Mouse (Mus musculus) 3134 (cell line): ENCODE results near the gene Aimp2.

Source experiments
- DNase-seq: peaks from one replicate; pipeline ENCODE4 v3.0.0-alpha.2; 2011; ENCODE audit warnings: low spot score; ENCODE audit not compliant: insufficient read length; ENCODE audit errors: extremely low read depth

Aimp2 gene

GRCm38 (mm10) chr5:143909417-143910400 is at the start of gene Aimp2, which contains the start of gene Pms2:
TSS of gene Aimp2 (minus strand) at chr5:143909847.
TSS of gene Pms2 (plus strand) at chr5:143909964.
- DNase-seq, result peak; percentile 94

DNA sequence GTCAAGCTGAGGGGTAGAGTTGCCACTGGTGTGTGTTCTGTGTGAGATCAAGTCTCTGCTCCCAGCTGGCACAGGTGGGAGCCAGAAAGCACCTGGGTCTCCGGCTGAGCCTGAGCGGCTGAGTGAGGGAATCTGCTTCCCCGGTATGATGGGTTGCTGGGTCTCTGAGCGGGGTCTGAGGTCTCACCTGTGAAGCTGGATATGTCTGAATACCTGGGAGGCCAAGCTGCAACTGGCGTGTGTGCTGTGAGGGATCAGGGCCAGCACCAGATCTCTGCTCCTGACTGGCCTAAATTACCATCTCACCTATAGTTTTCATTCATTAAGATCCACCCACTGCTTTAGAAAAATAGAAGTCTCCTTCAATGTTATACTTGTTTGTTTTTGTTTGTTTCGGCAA is 47.5 kb upstream of the Aimp2 start:
- no peak for DNase-seq

DNA sequence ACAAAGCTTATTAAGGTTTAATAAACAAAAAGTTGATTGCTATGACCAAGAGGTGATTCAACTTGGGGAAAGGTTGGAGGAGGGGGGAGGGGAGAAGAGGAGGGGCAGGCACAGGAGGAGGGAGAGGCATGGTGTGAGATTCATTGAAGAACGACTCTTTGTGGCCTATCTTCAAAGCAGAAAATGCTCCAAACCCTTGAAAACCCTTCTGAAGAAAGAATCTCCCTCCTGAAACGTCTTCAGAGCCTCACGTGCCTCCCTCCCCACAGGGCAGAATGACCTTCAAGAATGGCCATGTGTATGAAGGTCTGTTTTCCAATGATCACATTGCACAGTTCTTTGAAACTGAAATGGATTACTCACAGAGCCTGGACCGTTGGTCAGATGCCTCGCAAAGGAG is 40.4 kb upstream of the Aimp2 start:
- no peak for DNase-seq

GRCm38 (mm10) chr5:143948361-143948760 is 38.7 kb upstream of the Aimp2 start:
- DNase-seq, result no peak

- DNase-seq, result no peak
These were observed 33.8 kb upstream of the Aimp2 start for GRCm38 (mm10) chr5:143943231-143944125.

GRCm38 (mm10) chr5:143941588-143941987 is 31.9 kb upstream of the Aimp2 start:
- no peak for DNase-seq

- DNase-seq, result no peak
These were observed 26.5 kb upstream of the Aimp2 start for GRCm38 (mm10) chr5:143936156-143936555.

DNA sequence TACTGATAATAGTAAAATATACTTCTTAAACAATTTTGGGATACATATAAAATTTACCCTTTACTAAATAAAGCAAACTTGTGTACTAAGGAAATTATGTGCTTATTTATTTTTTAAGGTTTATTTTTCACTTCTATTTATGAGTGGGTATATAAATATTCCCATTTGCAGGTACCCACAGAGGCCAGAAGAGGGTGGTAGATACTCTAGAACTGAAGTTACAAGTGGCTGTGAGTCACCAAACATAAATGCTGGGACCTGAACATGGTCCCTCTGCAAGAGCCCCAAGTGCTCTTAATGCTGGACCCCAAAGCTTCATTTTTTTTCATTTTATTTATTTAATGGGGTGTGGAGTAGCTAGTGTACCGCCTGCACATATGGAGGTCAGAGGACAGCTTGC is 24.2 kb upstream of the Aimp2 start:
- DNase-seq, result no peak

DNA sequence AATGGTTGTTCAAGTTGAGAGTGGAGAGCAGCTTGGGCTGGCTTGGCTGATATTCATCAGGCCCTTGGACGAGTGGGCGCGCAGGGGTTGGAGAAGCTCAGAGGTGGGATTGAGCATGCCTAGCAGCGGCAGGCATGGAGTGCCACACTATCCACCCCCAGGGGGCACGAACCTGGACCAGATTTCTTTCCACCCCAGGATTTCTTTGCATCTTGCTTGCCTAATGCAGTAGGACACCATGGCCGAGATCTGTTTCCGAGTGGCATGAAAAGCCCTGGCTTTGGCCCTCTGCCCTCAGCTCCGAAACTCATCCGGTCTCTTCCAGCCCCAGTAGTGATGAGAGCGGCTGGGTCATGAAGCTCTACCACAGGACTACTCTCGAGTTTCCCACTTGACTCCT is 23.8 kb upstream of the Aimp2 start:
- no peak for DNase-seq

GRCm38 (mm10) chr5:143932831-143933230 is 23.2 kb upstream of the Aimp2 start, which contains the start of gene Rsph10b:
TSS of gene Rsph10b (plus strand) at chr5:143933035.
- DNase-seq, result no peak

DNA sequence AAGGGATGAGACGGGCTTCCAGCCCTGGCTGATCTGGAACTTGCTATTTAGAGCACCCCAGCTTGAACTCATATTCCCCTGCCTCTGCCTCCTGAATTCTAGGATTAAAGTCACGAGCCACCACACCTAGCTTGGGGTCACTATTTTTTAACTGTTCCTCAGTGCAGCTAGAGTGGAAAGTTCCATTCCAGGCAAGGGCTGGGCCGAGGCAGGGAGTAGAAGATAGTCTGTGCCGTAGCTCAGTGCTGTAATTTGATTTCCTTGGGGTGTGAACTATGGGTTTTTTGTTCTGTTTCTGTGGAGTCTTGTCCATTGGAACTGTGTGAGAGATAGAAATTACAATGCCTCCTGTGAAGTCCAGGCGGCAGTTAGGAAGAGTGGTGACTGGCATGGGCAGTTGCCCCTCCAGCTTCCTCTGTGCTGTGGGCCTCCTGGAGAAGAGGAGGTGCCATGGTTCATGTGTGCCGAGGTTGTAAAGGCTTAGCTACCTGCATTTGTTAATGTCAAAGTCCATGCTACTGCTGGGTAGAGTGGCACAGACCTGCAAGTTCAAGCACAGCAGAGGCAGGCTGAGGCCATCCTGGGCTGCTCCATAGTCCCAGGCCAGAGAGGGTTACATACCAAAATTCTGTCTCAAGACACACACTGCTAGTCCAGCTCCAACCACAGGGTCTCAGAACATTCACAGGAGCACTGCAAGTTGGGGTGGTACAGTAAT is 22.4 kb upstream of the Aimp2 start:
- DNase-seq, result no peak

- no peak for DNase-seq
These were observed 21.0 kb upstream of the Aimp2 start for GRCm38 (mm10) chr5:143930656-143931055.

DNA sequence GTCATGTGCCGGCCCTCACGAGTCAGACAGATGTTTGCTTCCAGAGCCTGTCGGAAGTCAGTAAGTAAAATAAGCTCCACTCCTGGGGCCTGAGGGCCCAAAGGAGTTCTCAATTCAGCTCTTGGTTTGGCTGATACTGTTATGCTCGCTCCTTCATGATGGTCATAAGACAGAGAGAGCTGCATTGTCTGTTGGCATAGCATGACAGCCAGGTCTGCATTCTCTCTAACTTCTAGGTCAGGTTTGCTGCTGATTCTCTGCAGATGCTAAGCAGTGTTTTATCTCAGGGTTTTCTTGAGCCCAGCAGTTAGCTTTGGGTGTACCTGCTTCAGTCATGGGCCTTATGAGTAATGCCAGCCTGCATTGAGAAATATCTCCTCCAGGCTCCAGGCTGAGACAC is 19.6 kb upstream of the Aimp2 start:
- no peak for DNase-seq

DNA sequence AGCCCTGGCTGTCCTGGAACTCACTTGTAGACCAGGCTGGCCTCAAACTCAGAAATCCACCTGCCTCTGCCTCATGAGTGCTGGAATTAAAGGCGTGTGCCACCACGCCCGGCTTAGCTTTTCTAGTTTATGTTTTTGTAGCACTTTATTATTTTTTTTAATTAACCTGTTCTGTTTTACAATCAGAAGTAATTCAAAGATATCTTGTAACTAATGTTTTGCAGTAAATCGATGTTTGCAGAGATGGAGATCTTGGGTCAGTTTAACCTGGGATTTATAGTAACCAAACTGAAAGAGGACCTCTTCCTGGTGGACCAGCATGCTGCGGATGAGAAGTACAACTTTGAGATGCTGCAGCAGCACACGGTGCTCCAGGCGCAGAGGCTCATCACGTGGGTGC is 18.2 kb upstream of the Aimp2 start, which contains the start of gene Gm42421:
Gm42421 (plus strand) TSS at position 301 of the 400 bp plus-strand sequence.
- no peak for DNase-seq

DNA sequence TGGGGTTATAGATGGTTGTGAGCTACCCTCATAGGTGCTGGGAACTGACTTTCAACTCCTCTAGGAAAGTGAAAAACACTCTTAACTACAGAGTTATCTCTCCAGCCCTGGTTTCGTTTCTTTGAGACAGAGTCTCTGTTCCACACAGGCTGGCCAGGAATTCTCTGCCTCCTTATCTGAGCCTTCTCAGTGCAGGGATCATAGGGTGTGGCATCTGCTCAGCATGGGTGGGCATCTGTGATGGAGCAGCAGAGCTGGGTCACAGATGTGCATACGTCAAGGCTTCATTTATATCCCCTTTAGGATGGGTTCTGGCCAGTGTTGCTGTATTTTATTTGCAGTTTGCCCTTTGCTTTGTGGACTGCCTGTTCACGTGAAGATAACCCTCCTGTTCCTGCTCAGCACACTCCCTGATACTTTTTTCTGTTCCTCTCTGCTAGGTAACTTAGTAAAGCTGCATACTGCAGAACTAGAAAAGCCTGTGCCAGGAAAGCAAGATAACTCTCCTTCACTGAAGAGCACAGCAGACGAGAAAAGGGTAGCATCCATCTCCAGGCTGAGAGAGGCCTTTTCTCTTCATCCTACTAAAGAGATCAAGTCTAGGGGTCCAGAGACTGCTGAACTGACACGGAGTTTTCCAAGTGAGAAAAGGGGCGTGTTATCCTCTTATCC is 15.3 kb upstream of the Aimp2 start:
- no peak for DNase-seq

DNA sequence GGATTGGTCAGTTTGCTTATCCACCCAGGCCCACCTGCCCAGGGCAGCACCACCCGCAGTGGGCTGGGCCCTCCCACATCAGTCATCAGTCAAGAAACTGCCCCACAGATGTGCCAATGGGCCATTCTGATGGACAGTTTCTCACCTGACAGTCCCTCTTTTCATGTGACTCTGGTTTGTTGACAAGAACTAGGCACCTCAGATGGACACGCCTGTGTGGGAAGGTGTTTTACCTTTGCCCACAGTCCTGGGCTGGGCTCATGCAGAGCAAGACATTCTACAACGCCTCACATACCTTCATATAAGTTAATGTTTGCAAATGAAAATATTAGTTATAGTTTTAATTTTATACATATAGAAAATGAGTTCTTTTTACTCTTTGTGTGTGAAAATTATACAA is 8.5 kb upstream of the Aimp2 start:
- DNase-seq, result no peak

DNA sequence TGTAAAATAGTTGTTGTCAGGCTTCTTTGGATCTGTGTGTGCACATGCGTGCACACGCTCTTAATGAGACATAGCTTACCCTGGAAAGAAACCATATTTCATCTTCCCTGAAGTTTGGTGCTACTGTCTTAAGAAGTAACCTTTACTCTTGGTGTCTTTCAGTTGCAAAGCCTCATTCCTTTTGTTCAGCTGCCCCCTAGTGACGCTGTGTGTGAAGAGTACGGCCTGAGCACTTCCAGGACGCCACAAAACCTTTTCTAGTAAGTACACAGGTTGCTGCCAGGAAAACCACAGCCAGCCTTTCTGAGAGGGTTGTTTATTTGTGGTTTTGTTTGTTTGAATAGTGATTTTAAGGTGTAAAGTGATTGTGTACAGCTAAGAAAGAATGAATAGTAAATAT is 7.8 kb upstream of the Aimp2 start:
- peak; percentile 29 for DNase-seq

DNA sequence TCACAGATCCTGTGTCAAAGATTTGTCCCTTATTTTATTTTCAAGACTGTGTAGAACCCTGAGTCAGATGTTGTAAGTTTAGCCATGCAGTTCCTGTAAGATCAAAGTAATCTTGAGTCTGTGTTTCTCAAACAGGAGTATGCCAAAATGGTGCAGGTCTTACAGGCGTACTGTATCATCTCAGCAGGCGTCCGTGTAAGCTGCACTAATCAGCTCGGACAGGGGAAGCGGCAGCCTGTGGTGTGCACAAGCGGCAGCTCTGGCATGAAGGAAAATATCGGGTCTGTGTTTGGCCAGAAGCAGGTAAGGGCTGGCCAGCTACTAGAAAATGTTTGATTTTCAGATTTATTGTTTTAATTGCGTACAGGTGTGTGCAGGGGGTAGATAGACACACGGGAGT is 6.6 kb upstream of the Aimp2 start:
- DNase-seq, result no peak

DNA sequence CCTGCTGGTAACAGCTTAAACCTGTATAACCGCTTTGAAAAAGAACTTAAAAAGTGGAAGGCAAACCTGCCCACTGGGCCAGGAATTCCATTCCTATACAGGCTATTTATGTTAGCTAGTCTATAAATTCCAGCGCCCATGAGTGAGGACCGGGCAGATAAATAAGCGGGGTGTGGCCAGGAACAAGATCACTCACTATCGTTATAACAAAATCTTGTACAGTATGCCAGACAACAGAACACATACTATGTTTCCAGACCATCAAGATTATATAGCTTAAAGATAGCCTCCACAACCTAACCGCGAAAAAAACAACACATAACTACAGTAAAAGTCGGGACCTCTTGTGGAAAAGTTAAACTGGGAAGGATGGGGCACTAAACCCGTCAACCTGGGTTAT is 721 bp downstream of the Aimp2 start:
- no peak for DNase-seq

- DNase-seq, result no peak
These were observed 3.2 kb downstream of the Aimp2 start for GRCm38 (mm10) chr5:143906429-143906828.
